Comparison of ENCODE assay signal across 13 mouse cellular contexts in the genomic region with DNA sequence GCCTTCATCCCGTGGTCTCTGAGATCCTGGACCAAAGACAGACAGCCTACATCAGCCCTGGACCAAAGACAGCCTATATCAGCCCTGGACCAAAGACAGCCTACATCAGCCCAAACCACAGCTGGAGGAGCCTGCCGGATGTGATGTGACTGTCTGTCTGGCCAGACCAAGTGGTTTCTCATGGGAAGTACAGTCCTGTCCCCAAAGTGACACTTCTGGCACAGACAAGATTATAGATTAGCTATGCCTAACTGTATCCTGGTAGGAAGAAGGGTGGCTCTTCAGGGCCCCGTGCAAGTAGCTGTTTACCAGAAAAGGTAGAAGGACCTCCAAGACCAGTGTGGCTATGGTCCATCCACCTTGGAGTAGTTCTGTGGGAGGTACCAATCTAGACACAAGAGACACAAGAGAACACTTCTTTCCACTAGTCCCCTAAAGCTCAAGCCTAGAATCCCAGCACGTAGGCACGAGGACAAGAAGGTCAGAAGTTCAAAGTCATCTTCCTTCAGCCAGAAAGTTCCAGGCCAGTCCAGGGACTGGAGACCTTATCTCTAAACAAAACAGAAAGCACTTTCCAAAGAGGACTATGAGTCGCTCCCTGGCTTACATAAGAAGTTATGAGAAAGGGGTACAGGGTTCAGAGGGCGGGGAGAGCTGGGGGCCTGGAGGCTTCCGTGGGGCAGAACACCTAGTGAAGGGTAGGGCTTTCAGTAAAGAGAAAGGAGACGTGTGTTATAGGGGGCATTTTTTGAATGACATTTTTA. TPM values are rescaled to one million over a fixed set of nuclear protein-coding genes. Genes with fewer than 3 reads are reported as not detected.
DNase-seq lines count a peak whose midpoint lies in the region; ATAC-seq and TF ChIP-seq lines count a peak whose summit lies in the region.
"Had no signal": no experiment of that assay in that cellular context is flagged by ENCODE, and none has a peak within 500 bp of the region (broad histone marks: within the 10 kb centered on the region; RNA-seq: fewer than 3 reads in every experiment).

No protein-coding gene starts in this region.

- no peak overlapping the region for H3K27ac ChIP-seq in liver, embryonic 13.5 days
- H3K27ac ChIP-seq in intestine, postnatal 0 days (ENCODE audit: low read depth, low read length): peak overlapping the region; percentile 54
- H3K27ac ChIP-seq in midbrain, postnatal 0 days (ENCODE audit: low read depth, low read length): no peak overlapping the region
- H3K27ac ChIP-seq: hindbrain, embryonic 12.5 days had no signal

- DNase-seq in liver, embryonic 13.5 days: no peak
- no peak for DNase-seq in liver
- peak; percentile 71 for DNase-seq in adipocyte (ENCODE audit: low spot score)
- peak; percentile 68 to 81 for DNase-seq in heart, adult 9 months (ENCODE audit: low spot score in 2 of 2)
- no peak for DNase-seq in midbrain, postnatal 0 days (ENCODE audit: low spot score)
- DNase-seq in thymus, postnatal 0 days (ENCODE audit: low spot score): no peak
- no peak for DNase-seq in embryo, embryonic 10.5 days (ENCODE audit: low spot score)
- DNase-seq: kidney, postnatal 14 days; lung, embryonic 14.5 days; thymus, postnatal 14 days had no signal

- no peak overlapping the region for H3K4me3 ChIP-seq in liver, embryonic 13.5 days (replicated peaks)
- no peak overlapping the region for H3K4me3 ChIP-seq in intestine, postnatal 0 days (ENCODE audit: low read depth, low read length)
- H3K4me3 ChIP-seq in midbrain, postnatal 0 days (ENCODE audit: low read depth, low read length): no peak overlapping the region
- H3K4me3 ChIP-seq: hindbrain, embryonic 12.5 days had no signal

- H3K4me1 ChIP-seq in liver, embryonic 13.5 days (replicated peaks): peaks cover 51% of the 10 kb centered on the region
- H3K4me1 ChIP-seq in intestine, postnatal 0 days (replicated peaks; ENCODE audit: control insufficient read depth, insufficient read depth, low read length): peaks cover 9% of the 10 kb centered on the region; the same call in 1 of the 2 replicates
- no peaks in the 10 kb centered on the region for H3K4me1 ChIP-seq in midbrain, postnatal 0 days (ENCODE audit: insufficient read depth, low read length)

- no peak overlapping the region for H3K9ac ChIP-seq in liver, embryonic 13.5 days
- no peak overlapping the region for H3K9ac ChIP-seq in intestine, postnatal 0 days (ENCODE audit: low read depth, low read length)
- H3K9ac ChIP-seq in midbrain, postnatal 0 days (replicated peaks; ENCODE audit: low read length, poor library complexity, severe bottlenecking): no peak overlapping the region
- H3K9ac ChIP-seq: hindbrain, embryonic 12.5 days; lung, embryonic 14.5 days had no signal

- no peak for TF ChIP-seq CTCF in intestine, postnatal 0 days (IDR thresholded peaks at IDR 0.05; ENCODE audit: low read depth)
- TF ChIP-seq CTCF in midbrain, postnatal 0 days (IDR thresholded peaks at IDR 0.05): no peak

- 41% methylated on average over 9 of the region's 9 CpGs for WGBS in liver, embryonic 13.5 days (ENCODE audit: insufficient replicate concordance)
- WGBS in intestine, postnatal 0 days: 44% methylated on average over 9 of the region's 9 CpGs
- WGBS in midbrain, postnatal 0 days: 90% methylated on average over 9 of the region's 9 CpGs

- H3K9me3 ChIP-seq in liver, embryonic 13.5 days (replicated peaks): no peaks in the 10 kb centered on the region
- no peaks in the 10 kb centered on the region for H3K9me3 ChIP-seq in intestine, postnatal 0 days (ENCODE audit: control insufficient read depth)
- H3K9me3 ChIP-seq in midbrain, postnatal 0 days (ENCODE audit: low read length): no peaks in the 10 kb centered on the region
- H3K9me3 ChIP-seq: hindbrain, embryonic 12.5 days had no signal

- H3K4me2 ChIP-seq in liver, embryonic 13.5 days: no peak overlapping the region
- no peak overlapping the region for H3K4me2 ChIP-seq in intestine, postnatal 0 days (replicated peaks; ENCODE audit: low read depth)
- H3K4me2 ChIP-seq in midbrain, postnatal 0 days (ENCODE audit: low read depth, low read length, poor library complexity, severe bottlenecking): no peak overlapping the region
- H3K4me2 ChIP-seq: hindbrain, embryonic 12.5 days; lung, embryonic 14.5 days had no signal

- 0 out of 2 replicates have a peak, but pooled peaks cover 4% of the 10 kb centered on the region for H3K27me3 ChIP-seq in liver, embryonic 13.5 days
- no peaks in the 10 kb centered on the region for H3K27me3 ChIP-seq in intestine, postnatal 0 days (replicated peaks; ENCODE audit: control insufficient read depth, insufficient read depth, low read length)
- no peaks in the 10 kb centered on the region for H3K27me3 ChIP-seq in midbrain, postnatal 0 days (ENCODE audit: insufficient read depth, low read length)
- H3K27me3 ChIP-seq: CH12.LX; hindbrain, embryonic 12.5 days had no signal

- H3K36me3 ChIP-seq in liver, embryonic 13.5 days: 0 out of 2 replicates have a peak, but pooled peaks cover 3% of the 10 kb centered on the region
- H3K36me3 ChIP-seq in intestine, postnatal 0 days (ENCODE audit: control insufficient read depth, insufficient read depth): no peaks in the 10 kb centered on the region
- H3K36me3 ChIP-seq in midbrain, postnatal 0 days (ENCODE audit: insufficient read depth, low read length): no peaks in the 10 kb centered on the region
- H3K36me3 ChIP-seq: hindbrain, embryonic 12.5 days had no signal

- ATAC-seq in liver, embryonic 13.5 days (ENCODE audit: low read depth): peak; percentile 35; the same call in 1 of the 2 replicates
- ATAC-seq in intestine, postnatal 0 days: peak; percentile 68
- no peak for ATAC-seq in midbrain, postnatal 0 days (ENCODE audit: low FRiP score)

RNA-seq across cellular contexts. Expression of a gene that starts 27.8 kb away (rescaled TPM):
- polyA plus RNA-seq in liver, embryonic 13.5 days (2015; fragmentation: Nextera tagmentation; extraction: Ambion mirVana): 19.7 and 23.2 TPM in 2 replicates
- 22.8 and 23.9 TPM in 2 replicates for polyA plus RNA-seq in intestine, postnatal 0 days (2015; fragmentation: Nextera tagmentation; extraction: Ambion mirVana)
- total RNA-seq in midbrain, postnatal 0 days (2014; rRNA removed): 63.5 and 71.1 TPM in 2 replicates
- polyA plus RNA-seq in midbrain, postnatal 0 days (2015; fragmentation: Nextera tagmentation; extraction: Ambion mirVana): 48.0 and 49.2 TPM in 2 replicates
- 35.9 and 37.7 TPM in 2 replicates for polyA plus RNA-seq in thymus, postnatal 0 days (2015; fragmentation: Nextera tagmentation; extraction: Ambion mirVana)

Comparison
In these comparisons a context has a peak if more than half of its experiments do, and no peak if none do; other contexts are left out.
1. DNase-seq: peak in adipocyte (single experiment) and heart, adult 9 months (2 of 2); none in liver, embryonic 13.5 days (single experiment), liver (single experiment), midbrain, postnatal 0 days (single experiment), thymus, postnatal 0 days (single experiment) and embryo, embryonic 10.5 days (single experiment).